Mouse (Mus musculus): ENCODE results near the gene Gm21319. TPM values are rescaled to one million over a fixed set of nuclear protein-coding genes. Genes with fewer than 3 reads are reported as not detected.

The Gm21319 gene
- not detected in 2 replicates for polyA plus RNA-seq (2015; fragmentation: Nextera tagmentation; extraction: Ambion mirVana)

GRCm38 (mm10) chr12:87775655-87776054 is at the start of gene Gm21319:
Gene Gm21319, minus strand, starts transcription at chr12:87775755.

GRCm38 (mm10) chr12:87816277-87816676 is 40.7 kb upstream of the Gm21319 start, which contains the start of gene BB287469:
Gene BB287469, plus strand, starts transcription at chr12:87816577.

GRCm38 (mm10) chr12:87795212-87795611 is 19.7 kb upstream of the Gm21319 start, which contains the start of gene Gm21936:
Gene Gm21936, plus strand, starts transcription at chr12:87795512.

Other genes with a start within 250 kb of the Gm21319 start
- gene Oog1, start 173.1 kb downstream of the Gm21319 start, polyA plus RNA-seq (2015; fragmentation: Nextera tagmentation; extraction: Ambion mirVana) = not detected in 2 replicates
- gene Gm4027, start 156.9 kb downstream of the Gm21319 start, polyA plus RNA-seq (2015; fragmentation: Nextera tagmentation; extraction: Ambion mirVana) = not detected in 2 replicates
- gene Gm16381, start 131.1 kb downstream of the Gm21319 start, polyA plus RNA-seq (2015; fragmentation: Nextera tagmentation; extraction: Ambion mirVana) = not detected in 2 replicates
- not detected in 2 replicates for gene Gm21936, start 19.8 kb upstream of the Gm21319 start, polyA plus RNA-seq (2015; fragmentation: Nextera tagmentation; extraction: Ambion mirVana)
- not detected in 2 replicates for gene BB287469, start 40.8 kb upstream of the Gm21319 start, polyA plus RNA-seq (2015; fragmentation: Nextera tagmentation; extraction: Ambion mirVana)
- not detected in 2 replicates for gene Gm2001, start 66.6 kb upstream of the Gm21319 start, polyA plus RNA-seq (2015; fragmentation: Nextera tagmentation; extraction: Ambion mirVana)
- not detected in 2 replicates for gene Gm2016, start 98.3 kb upstream of the Gm21319 start, polyA plus RNA-seq (2015; fragmentation: Nextera tagmentation; extraction: Ambion mirVana)
- not detected in 2 replicates for gene Gm2022, start 119.6 kb upstream of the Gm21319 start, polyA plus RNA-seq (2015; fragmentation: Nextera tagmentation; extraction: Ambion mirVana)
- gene Gm2035, start 144.1 kb upstream of the Gm21319 start, polyA plus RNA-seq (2015; fragmentation: Nextera tagmentation; extraction: Ambion mirVana) = not detected in 2 replicates
- not detected in 2 replicates for gene Gm2042, start 178.3 kb upstream of the Gm21319 start, polyA plus RNA-seq (2015; fragmentation: Nextera tagmentation; extraction: Ambion mirVana)
- not detected in 2 replicates for gene Gm2075, start 236.1 kb upstream of the Gm21319 start, polyA plus RNA-seq (2015; fragmentation: Nextera tagmentation; extraction: Ambion mirVana)
- not detected in 2 replicates for gene Gm6803, start 243.0 kb upstream of the Gm21319 start, polyA plus RNA-seq (2015; fragmentation: Nextera tagmentation; extraction: Ambion mirVana)